ENCODE assay signal across 12 mouse cellular contexts in genomic region chr16:56502134-56502533, GRCm38 (mm10). TPM values are rescaled to one million over a fixed set of nuclear protein-coding genes. Genes with fewer than 3 reads are reported as not detected.
DNase-seq lines count a peak whose midpoint lies in the region; ATAC-seq and TF ChIP-seq lines count a peak whose summit lies in the region.
"Had no signal": no experiment of that assay in that cellular context is flagged by ENCODE, and none has a peak within 500 bp of the region (broad histone marks: within the 10 kb centered on the region; RNA-seq: fewer than 3 reads in every experiment).

No protein-coding gene starts in this region.

- no peak for ATAC-seq in lung, embryonic 15.5 days (ENCODE audit: borderline replicate concordance, extremely low read depth, low FRiP score, low TSS enrichment)
- no peak for ATAC-seq in midbrain, embryonic 11.5 days (ENCODE audit: low FRiP score)
- ATAC-seq: inflammation-experienced regulatory T-cells, adult 6 months; intestine, postnatal 0 days had no signal

- H3K4me2 ChIP-seq in lung, embryonic 15.5 days: no peak overlapping the region
- H3K4me2 ChIP-seq in midbrain, embryonic 11.5 days: no peak overlapping the region
- H3K4me2 ChIP-seq: heart, embryonic 13.5 days; hindbrain, embryonic 12.5 days had no signal

- DNase-seq in gastrocnemius, adult 2 months: no peak
- DNase-seq in gastrocnemius, postnatal 10 days: no peak
- DNase-seq in lung, adult 18-20 months: no peak
- peak; percentile 45 for DNase-seq in adrenal gland, postnatal 14 days
- DNase-seq in midbrain, embryonic 11.5 days (ENCODE audit: low spot score, missing footprints): no peak
- DNase-seq: cerebellum, adult 2 months had no signal

- peaks cover 19% of the 10 kb centered on the region for H3K4me1 ChIP-seq in lung, embryonic 15.5 days
- no peaks in the 10 kb centered on the region for H3K4me1 ChIP-seq in midbrain, embryonic 11.5 days (ENCODE audit: control insufficient read depth, insufficient read depth, low read length)
- H3K4me1 ChIP-seq: embryonic facial prominence, embryonic 10.5 days; hindbrain, embryonic 12.5 days had no signal

- no peak for TF ChIP-seq CTCF in gastrocnemius, adult 2 months (IDR thresholded peaks at IDR 0.05)

- H3K36me3 ChIP-seq in lung, embryonic 15.5 days: no peaks in the 10 kb centered on the region
- H3K36me3 ChIP-seq in midbrain, embryonic 11.5 days (ENCODE audit: control insufficient read depth, insufficient read depth, low read length): no peaks in the 10 kb centered on the region
- H3K36me3 ChIP-seq: embryonic facial prominence, embryonic 10.5 days; heart, embryonic 13.5 days; hindbrain, embryonic 12.5 days had no signal

- no peak overlapping the region for H3K4me3 ChIP-seq in gastrocnemius, adult 2 months
- no peak overlapping the region for H3K4me3 ChIP-seq in lung, embryonic 15.5 days
- no peak overlapping the region for H3K4me3 ChIP-seq in midbrain, embryonic 11.5 days (ENCODE audit: low read depth, low read length)
- H3K4me3 ChIP-seq: embryonic facial prominence, embryonic 10.5 days; heart, embryonic 13.5 days; hindbrain, embryonic 12.5 days had no signal

- no peak overlapping the region for H3K9ac ChIP-seq in lung, embryonic 15.5 days
- no peak overlapping the region for H3K9ac ChIP-seq in midbrain, embryonic 11.5 days (ENCODE audit: low read length)
- H3K9ac ChIP-seq: heart, embryonic 13.5 days; hindbrain, embryonic 12.5 days had no signal

- no peaks in the 10 kb centered on the region for H3K27me3 ChIP-seq in lung, embryonic 15.5 days
- no peaks in the 10 kb centered on the region for H3K27me3 ChIP-seq in midbrain, embryonic 11.5 days (ENCODE audit: control insufficient read depth, insufficient read depth, low read length)
- H3K27me3 ChIP-seq: heart, embryonic 13.5 days; hindbrain, embryonic 12.5 days had no signal

- WGBS in lung, embryonic 15.5 days: 68% methylated on average over 3 of the region's 3 CpGs
- 92% methylated on average over 3 of the region's 3 CpGs for WGBS in midbrain, embryonic 11.5 days

- intact Hi-C loops in gastrocnemius, adult 2 months (cut with DNase I): no loop called here

- H3K9me3 ChIP-seq in lung, embryonic 15.5 days: no peaks in the 10 kb centered on the region
- no peaks in the 10 kb centered on the region for H3K9me3 ChIP-seq in midbrain, embryonic 11.5 days (ENCODE audit: control insufficient read depth, low read length)
- H3K9me3 ChIP-seq: embryonic facial prominence, embryonic 10.5 days; heart, embryonic 13.5 days; hindbrain, embryonic 12.5 days had no signal

- peak overlapping the region; percentile 62 for H3K27ac ChIP-seq in gastrocnemius, adult 2 months
- peak overlapping the region; percentile 12; the same call in 1 of the 2 replicates for H3K27ac ChIP-seq in lung, embryonic 15.5 days
- no peak overlapping the region for H3K27ac ChIP-seq in midbrain, embryonic 11.5 days (ENCODE audit: low read depth, low read length)
- H3K27ac ChIP-seq: embryonic facial prominence, embryonic 10.5 days; heart, embryonic 13.5 days; hindbrain, embryonic 12.5 days had no signal

RNA-seq across cellular contexts. Expression of gene Abi3bp, which starts 24.5 kb away (rescaled TPM):
- total RNA-seq in gastrocnemius, adult 2 months (2021): 10 to 100 TPM in 1 of 2 experiments, 1 to 10 TPM in 1; 9.9 to 23.1 TPM
- total RNA-seq in gastrocnemius, postnatal 10 days (2021): 10 to 100 TPM; 54.4 to 64.8 TPM
- polyA plus RNA-seq in lung, embryonic 15.5 days (2015; fragmentation: Nextera tagmentation; extraction: Ambion mirVana): 18.4 and 18.6 TPM in 2 replicates
- total RNA-seq in adrenal gland, postnatal 14 days (2021): 9.1 and 10.8 TPM in 2 replicates
- 0.41 and 0.45 TPM in 2 replicates for polyA plus RNA-seq in midbrain, embryonic 11.5 days (2014; fragmentation: Nextera tagmentation; extraction: Ambion mirVana)
